Mouse (Mus musculus) limb, embryonic 14.5 days (tissue): Measurements from ENCODE around the gene Dnase1l3. TPM values are rescaled to one million over a fixed set of nuclear protein-coding genes. Genes with fewer than 3 reads are reported as not detected.

Experiments
- ATAC-seq: fragments of 200-750 bp; cut with Nextera tagmentation; 2 replicates; pipeline ENCODE4 v1.8.0; 2017; ENCODE audit warnings: low read depth, moderate number of reproducible peaks, moderate TSS enrichment; ENCODE audit not compliant: low FRiP score
- DNase-seq: peaks from one replicate; pipeline ENCODE4 v3.0.0-alpha.2; 2015; ENCODE audit warnings: low spot score
- H3K27ac ChIP-seq: fragments of 300-500 bp; sonication (generic); replicated peaks from 2 replicates; pipeline ENCODE4 v1.5.1; 2014; ENCODE audit warnings: low read depth, mild to moderate bottlenecking, low read length, moderate library complexity, mixed read lengths
- H3K27me3 ChIP-seq: fragments of 300-500 bp; sonication (generic); 2 replicates; pipeline ENCODE4 v1.6.1; 2014; ENCODE audit warnings: low read length, mixed read lengths; ENCODE audit not compliant: control insufficient read depth, insufficient read depth
- H3K36me3 ChIP-seq: fragments of 300-500 bp; sonication (generic); 2 replicates; pipeline ENCODE4 v1.6.1; 2014; ENCODE audit warnings: mild to moderate bottlenecking, low read length, moderate library complexity, mixed read lengths; ENCODE audit not compliant: control insufficient read depth, insufficient read depth
- H3K4me1 ChIP-seq: fragments of 300-500 bp; sonication (generic); 2 replicates; pipeline ENCODE4 v1.6.1; 2014; ENCODE audit warnings: antibody characterized with exemption, low read length, mixed read lengths; ENCODE audit not compliant: control insufficient read depth, insufficient read depth
- H3K4me2 ChIP-seq: fragments of 300-500 bp; sonication (generic); replicated peaks from 2 replicates; pipeline ENCODE4 v1.6.1; 2014; ENCODE audit warnings: low read depth, mild to moderate bottlenecking, low read length, moderate library complexity; ENCODE audit not compliant: severe bottlenecking
- H3K4me3 ChIP-seq: fragments of 300-500 bp; sonication (generic); replicated peaks from 2 replicates; pipeline ENCODE4 v1.5.1; 2014; ENCODE audit warnings: low read length
- H3K9ac ChIP-seq: fragments of 300-500 bp; sonication (generic); 2 replicates; pipeline ENCODE4 v1.6.1; 2014; ENCODE audit warnings: mild to moderate bottlenecking, low read depth, low read length, moderate library complexity; ENCODE audit not compliant: severe bottlenecking
- H3K9me3 ChIP-seq: fragments of 300-500 bp; sonication (generic); 2 replicates; pipeline ENCODE4 v1.6.1; 2016; ENCODE audit warnings: low read length; ENCODE audit not compliant: control insufficient read depth
- POLR2A ChIP-seq: fragments of 200-500 bp; IDR thresholded peaks from 2 replicates; pipeline ENCODE4 v1.8.0; 2012; ENCODE audit warnings: inconsistent platforms, mild to moderate bottlenecking, moderate library complexity, borderline replicate concordance; ENCODE audit not compliant: insufficient read depth, insufficient read length; ENCODE audit errors: extremely low read depth
- WGBS: fragments of 180-500 bp; shearing (Covaris S2); extraction: QIAGEN DNeasy Blood & Tissue Kit; methylation state at CpG from one replicate; pipeline ENCODE4 v1.1.7; 2014; 5-methylcytosine and 5-hydroxymethylcytosine counted together
- polyA plus RNA-seq, 2 experiments: library from polyadenylated mRNA; depleted of rRNA in 1 of 2; stranded (reverse) in 1 of 2; unstranded in 1 of 2; fragments of >200 nt; fragmentation: Nextera tagmentation in 1 of 2; extraction: Ambion mirVana in 1 of 2; gene quantifications; 2 replicates each; pipeline versions ENCODE4 v1.2.1 to v1.2.3; 2012 to 2014

The Dnase1l3 gene
- polyA plus RNA-seq, 2 experiments = 0.11 to 0.92 TPM

DNA sequence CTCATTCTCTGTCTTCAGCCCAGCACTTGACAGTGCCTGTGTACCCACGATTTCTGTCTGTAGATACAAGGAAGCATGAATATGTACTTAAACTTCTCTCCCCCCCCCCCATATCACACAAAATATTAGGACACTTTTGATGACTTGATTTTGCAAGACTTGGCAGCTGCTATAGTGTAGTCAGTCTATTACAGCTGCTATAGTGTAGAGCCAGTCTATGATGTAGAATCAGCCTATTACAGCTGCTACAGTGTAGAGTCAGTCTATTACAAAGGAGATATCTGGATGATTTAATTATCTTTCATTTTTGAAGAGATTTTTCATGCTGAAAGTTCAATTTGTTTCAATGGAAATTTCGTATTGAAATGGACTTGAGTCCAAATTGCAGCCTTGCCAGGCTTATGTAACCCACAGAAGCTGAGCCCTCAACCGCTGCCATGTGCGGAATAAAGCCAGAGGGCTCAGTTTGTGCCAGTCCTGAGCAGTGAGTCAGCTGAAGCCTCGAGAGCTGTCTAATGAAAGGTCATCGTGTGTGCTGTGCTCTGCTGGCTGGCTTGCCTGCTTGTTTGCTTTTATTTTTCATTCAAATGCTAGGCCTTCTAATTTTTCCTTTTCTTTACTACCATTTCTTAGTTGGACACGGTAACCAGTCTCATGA, 44.5 kb upstream of the Dnase1l3 start:
- ATAC-seq (no peak), DNase-seq (no peak)
- H3K27ac ChIP-seq = no peak overlapping the region
- H3K9me3 ChIP-seq = no peaks in the 10 kb centered on the region
- no peaks in the 10 kb centered on the region for H3K27me3 ChIP-seq
- H3K36me3 ChIP-seq = no peaks in the 10 kb centered on the region
- no peak overlapping the region for H3K9ac ChIP-seq
- no peak overlapping the region for H3K4me3 ChIP-seq
- no peak for TF ChIP-seq POLR2A
- 80% methylated on average over 7 of the region's 7 CpGs for WGBS
- no peak overlapping the region for H3K4me2 ChIP-seq
- H3K4me1 ChIP-seq = no peaks in the 10 kb centered on the region

DNA sequence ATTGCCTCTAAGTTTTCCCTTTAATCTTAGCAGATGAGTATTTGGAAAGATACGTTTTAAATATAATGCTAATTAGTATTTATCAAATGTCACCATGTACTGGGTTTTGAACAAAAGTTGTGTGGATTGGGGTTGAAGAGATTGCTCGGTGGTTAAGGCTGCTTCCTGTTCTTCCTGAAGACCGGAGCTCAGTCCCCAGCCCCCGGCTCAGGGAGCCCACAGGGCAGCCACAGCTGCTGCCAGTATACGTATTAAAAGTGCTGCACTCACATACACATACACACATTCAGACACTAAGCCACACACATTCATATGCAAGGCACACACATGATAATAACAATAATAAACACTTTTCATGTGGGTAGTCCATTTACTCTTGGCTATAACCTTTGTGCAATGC, 43.8 kb upstream of the Dnase1l3 start:
- 70% methylated on average over 5 of the region's 5 CpGs for WGBS
- Histone ChIP-seq H3K4me1 (no peaks in the 10 kb centered on the region), H3K9ac (no peak overlapping the region), H3K27ac (no peak overlapping the region), H3K27me3 (no peaks in the 10 kb centered on the region), H3K36me3 (no peaks in the 10 kb centered on the region), H3K4me3 (no peak overlapping the region), H3K9me3 (no peaks in the 10 kb centered on the region), H3K4me2 (no peak overlapping the region)
- DNase-seq (no peak), ATAC-seq (no peak)
- no peak for TF ChIP-seq POLR2A

DNA sequence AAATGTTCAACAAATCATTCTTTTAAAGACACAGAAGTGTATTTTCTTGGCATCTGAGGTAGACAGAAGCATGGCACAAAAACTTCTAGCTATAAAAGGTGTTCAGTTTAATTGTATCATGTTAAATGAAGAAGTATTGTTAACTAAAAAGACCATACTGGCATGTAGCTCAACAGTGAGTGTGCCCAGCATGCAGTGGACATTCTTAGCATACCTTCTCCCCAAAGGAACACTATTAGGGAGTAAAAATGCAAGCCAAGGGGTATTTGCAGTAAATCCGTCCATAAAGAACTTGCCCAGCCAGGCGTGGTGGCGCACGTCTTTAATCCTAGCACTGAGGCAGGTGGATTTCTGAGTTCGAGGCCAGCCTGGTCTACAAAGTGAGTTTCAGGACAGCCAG, 42.0 kb upstream of the Dnase1l3 start:
- DNase-seq (no peak), ATAC-seq (no peak)
- Histone ChIP-seq H3K4me1 (no peaks in the 10 kb centered on the region), H3K27me3 (no peaks in the 10 kb centered on the region), H3K4me3 (no peak overlapping the region), H3K27ac (no peak overlapping the region), H3K36me3 (no peaks in the 10 kb centered on the region), H3K9ac (no peak overlapping the region), H3K9me3 (no peaks in the 10 kb centered on the region), H3K4me2 (no peak overlapping the region)
- 66% methylated on average over 5 of the region's 5 CpGs for WGBS
- TF ChIP-seq POLR2A = no peak

DNA sequence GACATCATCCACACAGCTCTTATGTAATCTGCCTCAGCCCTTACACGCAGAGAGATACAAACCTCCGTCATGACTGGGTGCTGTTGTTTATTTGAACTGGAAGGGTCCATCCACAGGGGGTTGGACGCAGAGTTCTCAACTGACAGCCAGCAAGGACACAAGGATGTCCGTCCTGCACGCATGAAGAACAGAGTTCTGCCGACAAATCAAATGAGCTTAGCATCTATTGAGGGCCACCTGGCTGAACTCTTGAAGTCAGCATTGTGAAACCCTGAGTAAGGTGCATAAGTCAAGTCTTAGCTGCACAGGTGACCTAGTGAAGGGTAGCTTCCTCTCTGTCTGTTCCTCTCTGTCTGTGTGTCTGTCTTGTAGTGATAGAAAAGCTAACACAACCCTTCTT, 41.6 kb upstream of the Dnase1l3 start:
- Histone ChIP-seq H3K4me3 (no peak overlapping the region), H3K27me3 (no peaks in the 10 kb centered on the region), H3K4me2 (no peak overlapping the region), H3K9me3 (no peaks in the 10 kb centered on the region), H3K9ac (no peak overlapping the region), H3K27ac (no peak overlapping the region), H3K36me3 (no peaks in the 10 kb centered on the region), H3K4me1 (no peaks in the 10 kb centered on the region)
- WGBS = 92% methylated on average over 6 of the region's 6 CpGs
- DNase-seq = no peak
- TF ChIP-seq POLR2A = no peak
- no peak for ATAC-seq

DNA sequence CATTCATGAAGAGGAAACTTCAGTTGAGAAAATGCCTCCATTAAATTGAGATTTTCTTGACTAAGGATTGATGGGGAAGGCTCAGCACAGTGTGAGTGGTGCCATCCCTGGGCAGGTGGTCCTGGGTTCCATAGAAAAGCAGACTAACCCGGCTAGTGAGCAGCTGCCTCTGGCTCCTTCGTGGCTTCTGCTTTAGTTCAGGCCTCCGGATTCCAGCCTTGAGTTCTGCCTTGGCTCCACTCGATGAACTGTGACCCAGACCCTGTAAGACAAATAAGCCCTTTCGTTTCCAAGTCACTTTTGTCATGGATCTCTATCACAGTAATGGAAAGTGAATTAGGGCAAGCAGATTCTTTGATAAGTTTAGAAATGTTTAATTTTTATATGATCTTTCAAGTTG, 40.2 kb upstream of the Dnase1l3 start:
- no peak overlapping the region for H3K4me2 ChIP-seq
- H3K27ac ChIP-seq = no peak overlapping the region
- no peaks in the 10 kb centered on the region for H3K36me3 ChIP-seq
- no peaks in the 10 kb centered on the region for H3K4me1 ChIP-seq
- ATAC-seq (no peak), DNase-seq (no peak)
- 84% methylated on average over 5 of the region's 5 CpGs for WGBS
- no peak overlapping the region for H3K9ac ChIP-seq
- no peak overlapping the region for H3K4me3 ChIP-seq
- H3K9me3 ChIP-seq = no peaks in the 10 kb centered on the region
- H3K27me3 ChIP-seq = no peaks in the 10 kb centered on the region
- TF ChIP-seq POLR2A = no peak
